Mouse (Mus musculus): ENCODE measurements around the gene Fam196b.

DNA sequence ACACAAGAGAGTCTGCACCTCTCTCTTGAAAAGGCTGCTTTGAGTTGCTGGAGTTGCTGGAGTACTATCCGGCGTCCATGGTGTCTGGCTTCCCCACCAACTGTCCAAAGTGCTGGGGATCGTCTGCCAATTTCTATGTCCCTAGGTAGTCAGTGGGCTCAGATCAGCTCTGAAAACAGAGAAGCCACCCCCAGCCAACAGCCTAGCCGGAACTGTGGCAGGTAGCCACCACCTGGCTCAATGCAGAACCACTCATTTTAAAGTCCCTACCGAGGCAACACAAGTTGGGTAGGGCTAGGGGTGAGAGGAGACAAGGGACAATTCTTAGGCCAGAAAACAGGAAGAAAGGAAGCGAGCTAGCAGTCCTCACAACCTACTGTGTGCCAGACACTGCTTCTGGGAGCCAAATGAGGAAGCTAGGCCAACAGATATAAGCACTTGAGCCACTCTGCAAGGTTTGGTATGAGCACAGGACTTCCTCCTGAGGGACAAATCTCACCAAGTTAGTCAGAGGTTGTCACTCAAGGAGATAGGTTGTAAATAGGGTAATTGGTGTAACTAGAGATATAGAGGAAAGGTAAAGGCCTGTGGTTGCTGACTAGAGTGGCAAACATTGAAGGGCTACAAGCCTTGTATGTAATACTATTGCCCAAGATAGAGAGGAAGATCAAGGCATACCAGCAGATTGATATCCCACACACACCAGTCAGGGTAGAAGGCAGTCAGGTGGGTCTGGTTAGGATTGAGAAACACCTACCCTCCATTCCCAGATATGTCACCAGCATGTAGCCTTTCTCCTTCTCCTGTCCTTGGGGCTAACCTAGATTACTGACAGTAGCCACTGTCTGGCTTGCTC, 74.9 kb downstream of the Fam196b start:
- TF ChIP-seq TAL1 (IDR thresholded peaks at IDR 0.05; ENCODE audit: low read length) = no peak
- TF ChIP-seq GATA1 (IDR thresholded peaks at IDR 0.05; ENCODE audit: low read length) = no peak
